Mouse (Mus musculus): ENCODE data around the gene Adh1. TPM values are rescaled to one million over a fixed set of nuclear protein-coding genes. Genes with fewer than 3 reads are reported as not detected.

The Adh1 gene
- polyA plus RNA-seq (2017; shearing (Covaris generic)): 1 to 10 TPM; 1.1 to 1.7 TPM

DNA sequence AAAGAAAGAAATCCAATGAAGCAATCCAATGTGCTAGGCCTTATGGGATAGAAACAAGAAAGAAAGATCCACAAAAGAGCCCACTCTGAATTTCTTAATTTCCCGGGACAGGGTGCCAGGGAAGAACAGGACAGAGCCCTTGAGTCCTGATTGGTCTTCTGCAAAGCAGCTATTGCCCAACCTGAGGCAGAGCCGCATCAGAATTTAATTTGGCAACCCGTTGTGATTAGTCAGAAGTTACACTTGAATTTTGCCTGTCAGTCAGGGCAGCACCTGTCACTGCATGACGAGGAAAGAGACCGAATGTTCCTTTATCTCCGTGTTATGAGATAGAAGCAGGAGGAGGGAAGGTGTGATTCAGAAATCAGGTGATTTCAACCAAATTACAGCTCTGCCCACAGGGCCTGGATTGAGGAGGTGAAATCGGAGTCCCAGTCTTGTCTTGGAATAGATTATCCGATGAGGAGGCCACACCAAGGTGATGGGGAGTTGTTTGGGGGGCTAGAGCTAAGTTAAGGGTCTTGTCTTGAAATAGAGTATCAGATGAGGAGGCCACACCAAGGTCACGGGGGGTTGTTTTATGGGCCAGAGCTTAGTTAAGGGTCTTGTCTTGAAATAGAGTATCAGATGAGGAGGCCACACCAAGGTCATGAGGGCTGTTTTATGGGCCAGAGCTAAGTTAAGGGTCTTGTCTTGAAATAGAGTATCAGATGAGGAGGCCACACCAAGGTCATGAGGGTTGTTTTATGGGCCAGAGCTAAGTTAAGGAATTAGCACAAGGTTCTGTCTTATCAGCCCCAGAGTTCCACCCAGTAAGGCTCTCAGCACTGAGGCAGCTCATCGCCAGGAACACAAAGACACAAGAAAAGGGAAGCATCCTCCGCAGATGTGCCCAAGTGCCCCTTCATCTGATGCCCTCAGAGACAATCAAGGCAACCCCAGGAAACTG, at the start of gene Adh1:
Adh1 (plus strand) TSS at position 271 of the 949 bp plus-strand sequence.
- ATAC-seq: no peak

DNA sequence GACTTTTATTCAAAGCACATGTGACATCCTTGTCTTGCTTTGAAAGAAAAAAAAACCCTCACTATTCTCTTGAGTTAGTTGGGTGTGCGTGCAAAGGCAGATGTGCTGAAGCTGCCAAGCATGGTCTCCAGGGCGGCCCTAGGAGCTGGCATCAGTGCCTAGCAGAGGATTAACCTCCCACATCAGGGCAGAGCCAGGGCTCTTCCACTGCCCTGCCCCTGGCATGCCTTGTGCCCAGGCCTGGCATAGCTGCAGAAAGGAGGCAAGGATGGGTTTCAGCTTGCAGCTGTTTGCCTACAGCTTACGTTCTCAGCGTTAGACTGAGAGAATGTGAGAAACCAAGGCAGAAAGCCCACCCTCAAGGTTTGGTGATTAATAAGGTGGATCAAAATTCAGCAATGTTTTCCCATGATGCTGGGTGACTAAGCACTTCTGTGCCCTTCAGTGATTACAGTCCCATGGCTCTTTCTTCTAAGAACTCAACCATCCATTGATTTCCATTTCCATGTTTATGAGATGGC, 48.3 kb upstream of the Adh1 start:
- no peak for ATAC-seq

DNA sequence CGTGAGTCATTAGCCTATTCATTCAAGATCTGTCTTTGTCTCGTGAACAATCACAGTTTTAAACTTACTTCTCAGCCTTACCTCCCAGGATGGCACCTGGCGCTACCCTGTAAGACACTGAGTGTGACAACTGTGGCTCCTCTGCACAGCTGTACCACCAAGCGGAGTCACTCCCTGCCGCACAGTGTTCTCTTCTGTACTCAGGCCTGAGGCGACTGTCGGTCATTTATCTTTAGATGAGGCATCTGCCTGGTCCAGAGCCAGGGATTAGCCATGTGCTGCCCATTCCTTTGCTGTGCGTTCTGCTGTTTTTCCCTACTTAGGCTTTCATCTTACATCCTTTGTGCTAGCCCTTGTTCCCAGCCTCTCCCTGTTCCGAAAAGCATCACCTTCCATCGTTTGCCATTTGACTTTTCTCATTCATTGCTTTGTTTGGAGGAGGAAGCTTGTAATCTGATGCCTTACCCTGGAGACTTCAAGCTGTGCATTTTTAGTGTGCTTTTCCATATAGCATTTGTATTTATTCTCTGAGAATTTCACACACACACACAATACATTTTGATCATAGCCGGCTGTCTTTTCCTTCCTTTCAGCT, 45.3 kb upstream of the Adh1 start:
- ATAC-seq: no peak

DNA sequence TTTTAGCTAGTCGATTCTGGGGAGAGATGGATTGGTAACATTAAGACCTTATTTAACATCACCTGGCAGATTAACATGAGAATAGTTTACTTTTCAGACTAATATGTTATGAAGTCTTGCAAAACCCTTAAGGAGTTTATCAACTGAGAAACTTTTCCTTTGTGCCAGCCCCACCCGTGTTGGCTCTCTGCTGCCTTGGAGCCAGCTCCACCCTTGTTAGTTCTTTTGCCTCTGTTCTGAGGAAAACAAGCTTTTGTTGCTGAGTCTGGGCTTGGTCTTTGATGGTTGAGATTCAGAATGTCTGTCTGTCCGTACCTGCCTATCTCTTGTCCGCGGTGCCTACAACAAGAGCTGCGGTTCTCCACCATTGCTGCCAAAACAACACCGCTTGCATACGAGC, 44.7 kb upstream of the Adh1 start:
- no peak for ATAC-seq

DNA sequence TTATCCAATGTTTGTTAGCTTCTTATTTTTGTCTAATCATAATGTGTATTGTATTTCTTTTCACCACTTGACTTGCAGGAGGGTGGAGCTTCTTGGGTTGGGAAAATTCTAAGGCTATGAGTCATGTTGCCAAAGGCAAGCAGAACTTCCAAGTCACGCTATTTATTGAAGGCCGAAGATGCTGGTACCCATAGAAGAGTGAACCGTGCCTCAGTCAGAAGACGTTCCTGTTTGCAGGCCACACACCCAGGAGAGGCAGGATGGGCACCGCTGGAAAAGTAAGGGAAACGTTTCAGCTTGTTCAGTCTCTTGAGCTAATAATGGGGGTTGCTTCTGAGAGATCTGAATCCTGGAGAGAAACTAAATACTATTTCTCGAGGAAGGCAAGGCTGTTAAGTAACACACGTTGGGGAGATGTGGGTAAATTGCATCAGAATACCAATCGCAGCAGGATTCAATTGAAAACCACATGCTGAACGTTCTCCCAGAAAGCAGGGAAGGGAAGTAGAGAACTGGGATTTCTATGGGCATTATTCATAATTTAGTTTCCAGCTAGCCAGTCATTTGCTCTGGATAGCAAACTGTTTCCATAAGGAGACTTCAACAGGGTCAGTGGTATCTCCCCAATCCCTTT, 43.0 kb upstream of the Adh1 start, which contains the start of gene Adh7:
Adh7 (plus strand) TSS at position 130 of the 634 bp plus-strand sequence.
- ATAC-seq: no peak

DNA sequence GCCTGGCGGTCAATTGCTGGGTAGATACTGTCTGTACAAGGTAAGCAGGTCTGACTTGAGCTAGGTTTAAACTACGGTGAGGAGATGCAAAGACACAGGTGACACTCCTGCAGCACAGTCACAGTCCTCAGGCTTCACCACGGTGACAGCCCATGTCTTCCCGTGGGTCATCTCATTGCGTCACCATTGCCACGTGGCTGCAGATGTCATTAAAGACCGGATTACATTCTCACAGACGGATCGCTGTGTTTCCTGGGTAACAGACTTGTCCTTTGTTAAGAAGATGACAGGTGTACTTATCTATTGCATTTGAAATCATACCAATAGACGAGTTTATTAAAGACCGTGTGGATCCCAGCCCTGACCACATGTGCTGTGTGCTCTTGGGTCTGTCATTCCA, 39.7 kb upstream of the Adh1 start:
- ATAC-seq: no peak

DNA sequence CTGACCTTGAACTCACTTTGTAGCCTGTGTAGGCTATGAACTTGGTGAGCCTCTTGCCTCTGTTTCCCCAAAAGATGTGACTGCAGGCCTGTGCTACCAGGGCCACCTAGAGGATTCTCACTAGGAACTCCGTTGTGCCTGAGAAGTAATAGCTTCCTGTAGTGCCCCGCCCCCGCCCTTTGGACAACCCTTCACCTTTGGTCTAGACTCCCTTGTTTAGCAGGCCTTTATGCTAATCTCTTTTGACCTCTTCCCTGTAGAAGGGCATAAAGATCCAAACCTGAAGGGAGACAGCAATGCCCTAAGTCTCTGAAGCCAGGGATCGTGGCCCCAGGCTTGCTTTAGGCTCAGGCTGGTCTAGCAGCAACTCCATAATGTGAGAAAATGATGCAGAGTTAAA, 38.3 kb upstream of the Adh1 start:
- ATAC-seq: no peak

DNA sequence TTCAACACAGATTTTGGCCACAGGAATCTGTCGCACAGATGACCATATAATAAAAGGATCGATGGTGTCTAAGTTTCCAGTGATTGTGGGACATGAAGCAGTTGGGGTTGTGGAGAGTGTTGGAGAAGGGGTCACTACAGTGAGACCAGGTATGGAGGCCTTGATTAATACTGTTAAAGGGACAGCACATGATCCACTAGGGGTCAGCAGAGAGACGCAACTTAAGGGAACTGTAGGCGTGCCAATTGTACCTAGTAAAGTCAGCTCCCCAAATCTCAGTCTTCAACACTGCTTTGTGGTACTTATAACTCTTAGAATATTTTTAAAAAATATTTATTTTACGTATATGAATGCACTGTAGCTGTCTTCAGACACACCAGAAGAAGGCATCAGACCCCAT, 37.8 kb upstream of the Adh1 start:
- peak; percentile 85 for ATAC-seq

DNA sequence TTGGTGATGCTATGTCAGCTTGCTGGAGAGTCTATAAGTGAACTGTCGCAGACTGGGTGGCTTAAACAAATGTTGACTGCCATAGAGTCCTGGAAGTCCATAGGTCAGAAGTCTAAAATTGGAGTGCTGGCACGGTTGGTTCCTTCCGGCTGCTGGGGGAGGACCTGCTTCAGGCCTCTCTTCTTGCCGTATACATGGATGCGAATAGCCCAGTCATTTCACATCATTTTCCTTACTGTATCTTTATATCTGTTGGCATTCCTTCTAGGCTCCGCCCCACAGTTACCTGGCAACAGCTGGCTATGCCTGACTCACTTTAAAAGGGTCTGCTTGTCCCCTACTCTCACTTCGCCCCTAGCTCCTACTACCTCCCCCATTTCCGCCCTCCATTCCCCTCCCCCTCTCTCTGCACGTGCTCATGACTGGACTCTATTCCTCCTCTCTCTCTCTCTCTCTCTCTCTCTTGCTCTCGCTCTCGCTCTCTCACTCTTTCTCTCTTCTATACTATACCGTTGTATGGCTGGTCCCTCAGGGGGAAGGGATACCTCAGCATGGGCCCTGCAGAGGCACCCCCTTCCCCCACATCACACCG, 36.3 kb upstream of the Adh1 start:
- ATAC-seq: no peak

DNA sequence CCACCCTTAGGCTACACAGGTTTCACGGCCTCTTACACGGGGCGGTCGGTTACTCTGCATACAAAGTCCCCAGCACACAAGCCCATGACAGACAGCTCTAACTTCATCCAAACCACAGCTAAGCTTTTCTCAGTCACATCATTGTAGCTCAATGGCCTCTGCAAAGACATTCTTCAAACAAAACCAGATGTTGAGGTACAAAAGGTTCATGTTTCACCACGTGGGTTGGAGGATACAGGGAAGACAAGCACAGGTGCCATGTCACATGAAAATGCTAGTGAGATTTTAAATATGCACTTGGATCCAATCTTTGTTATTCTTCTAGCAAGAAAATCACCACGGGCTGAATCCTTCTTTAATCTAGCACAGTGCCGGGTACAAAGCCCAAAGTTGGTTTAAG, 35.5 kb upstream of the Adh1 start:
- no peak for ATAC-seq

DNA sequence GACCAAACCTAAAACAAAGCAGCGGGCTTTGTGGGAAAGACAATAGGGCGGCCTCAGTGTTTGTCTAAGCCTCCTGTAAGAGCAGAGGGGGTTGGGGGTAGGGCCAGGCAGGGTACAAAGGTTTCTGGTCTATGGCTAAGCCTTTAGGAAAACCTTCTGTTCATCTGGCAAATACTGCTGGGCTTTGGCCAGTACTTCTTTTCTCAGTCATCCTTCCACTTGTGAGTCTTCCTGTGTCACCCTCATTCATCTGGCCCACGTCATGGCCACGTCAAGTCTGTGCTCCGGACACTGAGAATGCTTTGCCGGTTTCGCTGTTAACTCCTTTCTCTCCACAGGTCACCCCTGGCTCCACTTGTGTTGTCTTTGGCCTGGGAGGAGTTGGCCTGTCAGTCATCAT, 34.9 kb upstream of the Adh1 start:
- no peak for ATAC-seq

DNA sequence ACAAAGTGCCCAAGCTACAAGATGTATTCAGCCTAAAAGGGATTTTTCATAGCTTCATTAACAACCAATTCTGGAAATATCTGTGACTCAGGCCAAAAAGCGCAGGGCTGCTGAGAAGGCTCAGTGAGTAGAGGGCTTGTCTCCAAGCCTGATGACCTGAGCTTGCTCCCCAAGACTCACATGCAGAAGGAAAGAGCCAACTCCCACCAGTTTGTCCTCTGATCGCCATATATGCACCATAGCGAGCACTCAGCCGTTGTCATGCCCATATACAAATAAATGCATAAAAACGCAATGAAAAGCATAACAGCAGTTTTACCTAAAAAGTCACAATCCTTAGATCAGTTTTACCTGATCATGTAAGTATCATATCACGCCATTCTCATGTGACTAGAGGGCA, 34.3 kb upstream of the Adh1 start:
- ATAC-seq: no peak

DNA sequence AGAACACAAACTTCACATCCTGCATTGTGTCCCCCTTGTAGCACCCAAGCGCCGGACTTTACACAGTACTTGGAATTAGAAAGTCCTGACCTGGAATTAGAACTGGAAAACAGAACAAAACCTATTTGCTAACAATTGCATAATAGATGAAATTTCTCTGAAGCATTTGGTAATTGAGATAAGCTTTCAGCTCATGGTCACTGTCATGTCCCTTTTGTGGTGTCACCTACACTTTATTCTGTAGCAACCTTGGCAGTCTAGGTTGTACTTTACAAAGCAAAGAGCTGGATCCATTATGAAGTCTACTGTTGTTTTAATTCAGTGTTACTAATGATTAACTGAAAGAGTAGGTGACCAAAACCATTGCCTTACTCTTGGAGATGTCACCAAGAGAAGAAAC, 33.7 kb upstream of the Adh1 start:
- no peak for ATAC-seq

DNA sequence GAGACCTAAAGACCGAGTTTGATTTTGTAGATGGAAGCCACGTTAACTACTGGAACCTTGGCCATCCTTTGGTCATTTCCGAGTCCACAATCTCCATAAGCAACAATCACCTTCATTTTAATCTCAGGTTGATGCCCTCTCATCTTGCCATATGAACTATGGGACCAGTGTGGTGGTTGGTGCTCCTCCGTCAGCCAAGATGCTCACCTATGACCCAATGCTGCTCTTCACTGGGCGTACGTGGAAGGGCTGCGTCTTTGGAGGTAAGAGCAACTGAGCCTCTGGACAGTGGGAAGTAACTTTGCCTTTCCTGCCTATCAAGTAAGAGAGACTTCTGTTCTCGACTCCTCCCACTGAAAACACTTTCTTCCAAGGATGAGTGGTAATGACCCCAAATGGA, 33.0 kb upstream of the Adh1 start:
- no peak for ATAC-seq

DNA sequence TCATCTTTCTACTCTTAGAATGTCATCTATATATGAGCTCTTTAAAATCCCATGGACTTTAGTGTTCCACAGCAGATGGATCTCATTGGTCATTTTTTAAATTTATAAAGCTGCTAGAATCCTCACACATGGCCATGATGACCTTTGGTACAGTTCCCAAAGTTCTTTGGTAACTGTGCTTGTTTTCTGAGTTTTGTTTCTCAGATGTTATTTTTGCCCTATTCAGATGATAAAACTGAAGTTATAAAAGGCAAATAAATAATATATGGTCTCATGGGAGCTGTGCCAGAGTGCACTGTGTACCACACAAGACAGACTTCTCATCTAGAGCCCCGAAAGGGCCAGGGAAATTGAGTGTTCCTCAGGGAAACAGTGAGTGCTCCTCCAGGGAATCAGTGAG, 31.3 kb upstream of the Adh1 start:
- no peak for ATAC-seq

DNA sequence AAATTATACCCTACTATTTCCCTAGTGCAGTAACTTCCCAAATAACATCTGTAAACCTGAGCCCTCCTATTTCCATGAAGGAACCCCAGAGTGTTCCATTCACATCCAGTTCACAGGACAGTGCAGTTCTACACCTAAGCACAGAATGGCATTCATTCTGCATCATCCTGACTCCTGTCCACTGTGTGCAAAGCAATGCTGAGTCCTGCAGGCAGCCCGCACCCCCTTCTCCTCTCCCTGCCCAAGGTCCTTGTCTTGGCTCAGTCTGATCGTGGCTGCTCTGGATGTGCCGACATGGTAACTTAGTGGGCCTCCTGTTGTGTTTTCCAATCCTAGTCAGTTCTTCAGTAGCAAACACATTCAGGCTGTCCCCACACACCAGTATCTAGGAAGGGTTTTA, 30.5 kb upstream of the Adh1 start:
- no peak for ATAC-seq

DNA sequence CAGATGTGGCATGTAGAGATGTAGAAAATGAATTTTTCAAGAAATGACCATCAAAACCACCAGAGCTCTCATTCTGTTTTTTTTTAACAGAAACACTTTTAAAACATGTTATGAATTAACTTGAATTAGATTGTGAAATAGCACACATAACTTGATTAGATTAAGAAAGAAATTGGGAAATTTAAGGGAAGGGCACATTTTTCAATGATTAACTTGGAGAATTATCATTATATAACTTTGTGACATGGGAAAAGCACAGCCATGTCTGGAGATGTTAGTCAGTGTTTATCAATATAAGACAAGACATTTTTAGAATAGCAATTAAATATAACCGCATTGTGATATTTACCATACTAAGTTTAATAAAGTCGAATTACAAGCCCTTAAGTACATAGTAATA, 29.3 kb upstream of the Adh1 start:
- ATAC-seq: no peak

DNA sequence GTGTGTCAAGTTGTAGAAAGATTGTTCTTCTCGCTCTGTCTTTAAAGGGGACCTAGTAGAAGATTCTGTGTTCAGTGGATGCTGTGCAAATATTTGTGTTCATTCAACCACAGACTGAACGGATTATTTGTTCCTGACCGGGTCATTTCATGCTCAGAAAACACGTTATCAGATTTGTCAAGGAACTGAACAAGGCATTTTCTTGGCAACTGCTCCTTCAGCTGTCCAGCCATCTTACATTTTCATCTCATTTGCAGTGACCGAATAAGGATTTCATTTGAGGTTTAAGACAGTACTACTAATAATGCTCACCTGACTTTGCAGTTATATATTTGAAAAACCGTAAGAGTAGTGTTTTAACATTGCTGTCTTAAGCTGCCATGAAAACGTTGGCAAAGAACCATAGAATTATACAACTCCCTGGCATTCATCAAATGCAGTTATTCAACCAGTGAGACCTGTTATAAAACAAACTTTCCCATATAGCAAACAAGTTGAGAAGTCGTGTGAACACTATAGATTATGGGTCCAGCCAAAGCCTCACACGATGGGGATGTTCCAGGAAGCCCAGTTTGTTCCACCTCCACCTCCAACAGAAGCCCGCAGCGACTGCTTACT, 24.1 kb upstream of the Adh1 start:
- ATAC-seq: no peak

DNA sequence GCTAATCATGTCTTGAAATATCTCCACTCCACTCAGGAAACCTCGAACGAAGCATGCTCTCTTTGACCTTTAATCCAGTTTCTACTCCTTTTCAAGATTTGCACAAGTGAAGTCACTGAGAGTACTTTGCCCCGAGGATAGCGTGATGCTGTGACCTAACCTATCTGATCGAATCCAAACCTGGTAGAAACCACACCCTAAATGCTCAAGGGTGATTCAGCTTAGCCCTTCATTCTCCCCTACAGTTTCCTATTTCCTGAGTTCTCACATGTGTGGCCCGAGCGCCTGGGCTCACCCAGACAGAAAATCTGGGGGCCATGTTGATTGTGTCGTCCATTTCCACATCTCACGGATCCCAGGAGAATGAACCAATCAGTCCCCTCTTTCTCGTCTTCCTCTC, 22.7 kb upstream of the Adh1 start:
- ATAC-seq: no peak

DNA sequence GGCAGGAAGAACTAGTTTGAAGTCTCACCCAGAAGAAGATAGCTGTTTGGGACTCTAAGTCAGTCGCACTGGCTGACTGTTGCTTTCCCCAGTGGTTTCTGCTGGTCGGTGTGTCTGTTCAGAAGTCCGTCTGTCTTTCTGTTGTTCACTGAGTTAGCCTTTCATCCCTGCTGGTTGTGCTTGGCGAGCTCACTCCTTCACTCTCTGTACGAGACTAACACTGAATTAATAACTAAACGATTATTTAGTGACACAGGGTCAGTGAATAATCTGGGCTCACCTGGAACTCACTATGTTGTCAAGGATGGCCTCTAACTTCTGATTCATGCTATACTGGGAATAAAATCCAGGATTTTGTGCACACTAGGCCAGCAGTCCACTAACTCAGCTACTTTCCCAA, 21.3 kb upstream of the Adh1 start:
- ATAC-seq: no peak

DNA sequence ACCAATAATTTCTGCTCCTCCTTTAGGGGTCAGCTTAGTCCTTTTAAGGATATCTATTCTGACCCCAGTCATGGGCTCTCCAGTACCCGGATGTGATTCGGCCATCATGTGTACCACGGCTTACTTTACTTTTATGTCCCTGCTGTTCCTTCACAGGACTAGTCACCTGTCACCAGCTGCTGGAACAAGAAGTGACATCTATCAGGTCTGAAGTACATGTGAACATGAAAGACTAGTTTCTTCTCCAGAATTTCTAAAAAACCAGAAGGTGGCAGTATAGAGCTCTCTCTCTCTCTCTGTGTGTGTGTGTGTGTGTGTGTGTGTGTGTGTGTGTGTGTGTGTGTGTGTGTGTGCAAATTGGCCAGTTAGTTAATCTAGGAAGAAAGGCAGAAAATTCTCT, 20.4 kb upstream of the Adh1 start:
- peak; percentile 45 for ATAC-seq

DNA sequence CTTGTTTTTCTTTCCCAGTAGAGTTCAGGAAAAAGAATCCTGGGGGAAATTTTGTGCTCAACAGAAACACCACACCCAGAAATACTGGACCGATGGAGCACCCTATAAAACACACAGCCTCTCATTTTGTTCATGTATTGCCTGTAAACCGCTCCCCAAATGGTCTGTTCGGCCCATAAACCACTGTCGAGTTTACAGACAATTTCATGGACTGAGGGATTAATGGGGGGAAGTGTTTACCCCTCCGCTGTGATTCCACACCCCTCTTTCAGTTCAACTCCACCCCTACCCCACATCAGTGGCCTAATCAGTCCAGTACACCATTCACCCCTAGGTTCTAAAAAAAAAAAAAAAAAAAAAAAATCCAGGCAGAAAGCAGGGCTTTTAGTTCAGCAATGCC, 19.8 kb upstream of the Adh1 start:
- no peak for ATAC-seq

DNA sequence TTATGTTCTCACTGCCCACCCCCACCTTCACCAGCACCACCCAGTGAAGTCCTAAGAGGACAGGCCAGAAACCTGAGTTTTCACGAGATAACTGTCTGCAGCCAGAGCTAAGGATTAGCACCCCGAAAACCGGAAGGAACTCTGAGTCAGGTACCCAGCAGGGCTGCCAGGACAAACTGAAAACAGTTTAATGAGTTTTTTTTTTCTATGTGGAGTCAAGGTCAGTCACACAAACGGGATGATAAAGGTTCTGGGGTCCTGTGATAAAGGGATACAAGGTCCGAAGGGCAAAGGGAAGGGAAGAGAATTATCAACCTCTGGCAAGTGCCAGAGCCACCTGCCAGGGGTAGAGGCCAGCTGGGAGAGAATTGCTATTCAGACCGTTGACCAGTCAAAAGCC, 19.4 kb upstream of the Adh1 start:
- ATAC-seq: no peak

Measured in activated CD4-positive, CD25-positive, alpha-beta regulatory T cell, adult 4 months (primary cell).